Mouse (Mus musculus): ENCODE data around the gene Ier3. TPM values are rescaled to one million over a fixed set of nuclear protein-coding genes. Genes with fewer than 3 reads are reported as not detected.
A peak's percentile ranks its signal among the peaks of the same experiment; 100 is the strongest.

Ier3 gene
- total and polyA plus RNA-seq, 3 experiments = 15.6 to 37.0 (median 33.1) TPM

GRCm38 (mm10) chr17:35825109-35825850, 3.8 kb downstream of the Ier3 start:
- 88% methylated on average over 13 of the region's 13 CpGs for WGBS
- H3K36me3 ChIP-seq (ENCODE audit: control insufficient read depth, insufficient read depth, low read length) = no peaks in the 10 kb centered on the region
- H3K4me1 ChIP-seq (ENCODE audit: control insufficient read depth, insufficient read depth, low read length) = peaks cover 3% of the 10 kb centered on the region; the same call in 1 of the 2 replicates
- intact Hi-C loops (cut with DNase I) = loop anchor here (5.0 to 10.0 kb wide), 2 partner anchors 167 to 220 kb away; partner anchors contain the start of genes Gm6034 and H2-T22
- no peaks in the 10 kb centered on the region for H3K79me2 ChIP-seq (replicated peaks; ENCODE audit: control insufficient read depth, insufficient read depth, low read length)
- H3K27me3 ChIP-seq (ENCODE audit: control insufficient read depth, insufficient read depth, low read length) = no peaks in the 10 kb centered on the region
- H3K27ac ChIP-seq = no peak overlapping the region
- TF ChIP-seq POLR2A (IDR thresholded peaks at IDR 0.05; ENCODE audit: insufficient read depth, low read depth, low read length) = no peak
- TF ChIP-seq EP300 (IDR thresholded peaks at IDR 0.05; ENCODE audit: insufficient read depth, low read depth, low read length) = no peak
- no peak for TF ChIP-seq CTCF (IDR thresholded peaks at IDR 0.05)
- H3K4me3 ChIP-seq = no peak overlapping the region
- no peak overlapping the region for H3K9ac ChIP-seq (ENCODE audit: low read depth, low read length)
- DNase-seq = no peak

GRCm38 (mm10) chr17:35829737-35830136, 8.3 kb downstream of the Ier3 start:
- Histone ChIP-seq H3K4me1 (ENCODE audit: control insufficient read depth, insufficient read depth, low read length) (no peaks in the 10 kb centered on the region), H3K9ac (ENCODE audit: low read depth, low read length) (0 out of 2 replicates have a peak overlapping the region, but pooled peaks have one; percentile 4), H3K27ac (no peak overlapping the region), H3K79me2 (replicated peaks; ENCODE audit: control insufficient read depth, insufficient read depth, low read length) (no peaks in the 10 kb centered on the region), H3K4me3 (no peak overlapping the region), H3K27me3 (ENCODE audit: control insufficient read depth, insufficient read depth, low read length) (no peaks in the 10 kb centered on the region), H3K36me3 (ENCODE audit: control insufficient read depth, insufficient read depth, low read length) (no peaks in the 10 kb centered on the region)
- 2% methylated on average over 21 of the region's 21 CpGs for WGBS
- peak; percentile 85 for TF ChIP-seq EP300 (IDR thresholded peaks at IDR 0.05; ENCODE audit: insufficient read depth, low read depth, low read length)
- peak; percentile 95 for TF ChIP-seq CTCF (IDR thresholded peaks at IDR 0.05)
- TF ChIP-seq POLR2A (IDR thresholded peaks at IDR 0.05; ENCODE audit: insufficient read depth, low read depth, low read length) = no peak
- intact Hi-C loops (cut with DNase I) = loop anchor here (2.0 to 10.0 kb wide), 5 partner anchors 79 to 215 kb away; partner anchors contain the start of genes Gm6034, Gnl1 and H2-T22
- peak; percentile 86 for DNase-seq

GRCm38 (mm10) chr17:35832400-35833238, 11.1 kb downstream of the Ier3 start:
- TF ChIP-seq CTCF (IDR thresholded peaks at IDR 0.05) = no peak
- TF ChIP-seq EP300 (IDR thresholded peaks at IDR 0.05; ENCODE audit: insufficient read depth, low read depth, low read length) = no peak
- no peak for TF ChIP-seq POLR2A (IDR thresholded peaks at IDR 0.05; ENCODE audit: insufficient read depth, low read depth, low read length)
- Histone ChIP-seq H3K4me3 (no peak overlapping the region), H3K4me1 (ENCODE audit: control insufficient read depth, insufficient read depth, low read length) (peaks cover 9% of the 10 kb centered on the region), H3K79me2 (replicated peaks; ENCODE audit: control insufficient read depth, insufficient read depth, low read length) (no peaks in the 10 kb centered on the region), H3K9ac (ENCODE audit: low read depth, low read length) (no peak overlapping the region), H3K36me3 (ENCODE audit: control insufficient read depth, insufficient read depth, low read length) (peaks cover 5% of the 10 kb centered on the region; the same call in 1 of the 2 replicates), H3K27me3 (ENCODE audit: control insufficient read depth, insufficient read depth, low read length) (no peaks in the 10 kb centered on the region), H3K27ac (no peak overlapping the region)
- intact Hi-C loops (cut with DNase I) = loop anchor here (10.0 kb wide), 1 partner anchor 142 kb away; the partner anchor contains the start of gene Gnl1
- 73% methylated on average over 8 of the region's 8 CpGs for WGBS
- no peak for DNase-seq

- Histone ChIP-seq H3K27ac (no peak overlapping the region), H3K4me3 (no peak overlapping the region), H3K79me2 (replicated peaks; ENCODE audit: control insufficient read depth, insufficient read depth, low read length) (no peaks in the 10 kb centered on the region), H3K4me1 (ENCODE audit: control insufficient read depth, insufficient read depth, low read length) (peaks cover 9% of the 10 kb centered on the region), H3K27me3 (ENCODE audit: control insufficient read depth, insufficient read depth, low read length) (no peaks in the 10 kb centered on the region), H3K36me3 (ENCODE audit: control insufficient read depth, insufficient read depth, low read length) (peaks cover 5% of the 10 kb centered on the region; the same call in 1 of the 2 replicates), H3K9ac (ENCODE audit: low read depth, low read length) (no peak overlapping the region)
- TF ChIP-seq POLR2A (IDR thresholded peaks at IDR 0.05; ENCODE audit: insufficient read depth, low read depth, low read length) (no peak), EP300 (IDR thresholded peaks at IDR 0.05; ENCODE audit: insufficient read depth, low read depth, low read length) (no peak), CTCF (IDR thresholded peaks at IDR 0.05) (no peak)
- intact Hi-C loops (cut with DNase I) = loop anchor here (10.0 kb wide), 1 partner anchor 142 kb away; the partner anchor contains the start of gene Gnl1
- no peak for DNase-seq
- whole genome bisulfite sequencing = 33% methylated on average over 5 of the region's 5 CpGs
Observed at GRCm38 (mm10) chr17:35833239-35833751, 11.8 kb downstream of the Ier3 start.

GRCm38 (mm10) chr17:35833894-35834293, 12.4 kb downstream of the Ier3 start:
- WGBS = 46% methylated on average over 5 of the region's 5 CpGs
- no peak for DNase-seq
- Histone ChIP-seq H3K9ac (ENCODE audit: low read depth, low read length) (no peak overlapping the region), H3K79me2 (replicated peaks; ENCODE audit: control insufficient read depth, insufficient read depth, low read length) (no peaks in the 10 kb centered on the region), H3K27ac (no peak overlapping the region), H3K36me3 (ENCODE audit: control insufficient read depth, insufficient read depth, low read length) (peaks cover 5% of the 10 kb centered on the region; the same call in 1 of the 2 replicates), H3K4me1 (ENCODE audit: control insufficient read depth, insufficient read depth, low read length) (peaks cover 9% of the 10 kb centered on the region), H3K27me3 (ENCODE audit: control insufficient read depth, insufficient read depth, low read length) (no peaks in the 10 kb centered on the region), H3K4me3 (no peak overlapping the region)
- TF ChIP-seq POLR2A (IDR thresholded peaks at IDR 0.05; ENCODE audit: insufficient read depth, low read depth, low read length) (peak; percentile 33; the same call in 1 of the 2 replicates), CTCF (IDR thresholded peaks at IDR 0.05) (no peak)
- intact Hi-C loops (cut with DNase I) = loop anchor here (10.0 kb wide), 1 partner anchor 141 kb away; the partner anchor contains the start of gene Gnl1

Data from heart, adult 2 months (tissue).